16 mouse cellular contexts compared by ENCODE assay signal in the genomic region with DNA sequence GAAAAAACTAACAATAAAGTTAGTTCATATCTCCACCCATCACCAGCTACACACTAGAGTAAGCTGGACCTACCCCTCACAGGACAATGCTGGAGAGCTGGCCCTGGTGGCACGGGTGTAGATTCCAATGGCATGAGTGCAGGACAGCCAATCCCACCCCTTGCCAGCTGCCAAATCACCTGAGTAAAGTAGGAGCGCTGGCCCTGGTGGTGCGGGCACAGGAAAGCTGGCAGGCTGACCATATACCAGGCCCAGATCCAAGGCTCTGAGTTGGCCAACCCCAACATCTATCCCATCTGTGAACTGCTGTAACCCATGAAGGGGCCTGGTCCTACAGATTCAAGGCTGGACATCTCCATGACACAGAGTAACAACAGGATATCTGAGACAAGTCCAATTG.
"Had no signal": no experiment of that assay in that cellular context is flagged by ENCODE, and none has a peak within 500 bp of the region (broad histone marks: within the 10 kb centered on the region; RNA-seq: fewer than 3 reads in every experiment).

No protein-coding gene starts in this region.

- H3K4me1 ChIP-seq: neural tube, embryonic 13.5 days; neural tube, embryonic 15.5 days; stomach, embryonic 15.5 days had no signal

- H3K27ac ChIP-seq: neural tube, embryonic 13.5 days; neural tube, embryonic 15.5 days; stomach, embryonic 15.5 days; stomach, postnatal 0 days had no signal

- H3K9ac ChIP-seq: neural tube, embryonic 13.5 days; neural tube, embryonic 15.5 days; stomach, embryonic 15.5 days had no signal

- H3K4me2 ChIP-seq: neural tube, embryonic 13.5 days; neural tube, embryonic 15.5 days; stomach, embryonic 15.5 days had no signal

- DNase-seq: retina, postnatal 1 day; right cerebral cortex, adult 18-20 months; right cerebral cortex, postnatal 14 days; right cerebral cortex, postnatal 25 days; right cerebral cortex, postnatal 4 days; spleen, adult 18-20 months; thymus, adult 18-20 months; thymus, adult 2 months; thymus, postnatal 14 days; thymus, postnatal 25 days; thymus, postnatal 36 days; thymus, postnatal 4 days had no signal

- H3K9me3 ChIP-seq: neural tube, embryonic 13.5 days; neural tube, embryonic 15.5 days; stomach, embryonic 15.5 days had no signal

- H3K4me3 ChIP-seq: neural tube, embryonic 13.5 days; neural tube, embryonic 15.5 days; stomach, embryonic 15.5 days had no signal

- H3K27me3 ChIP-seq: neural tube, embryonic 13.5 days; neural tube, embryonic 15.5 days; stomach, embryonic 15.5 days had no signal
